Mouse (Mus musculus) heart, adult 2 months (tissue): ENCODE measurements around the gene Usp54.

ENCODE experiments used
- CTCF ChIP-seq: fragments of 200-600 bp; IDR thresholded peaks from 2 replicates; pipeline ENCODE4 v1.8.1; 2022; ENCODE audit warnings: antibody characterized with exemption, mild to moderate bottlenecking, moderate library complexity
- POLR2A ChIP-seq: fragments of 200-500 bp; IDR thresholded peaks from 2 replicates; pipeline ENCODE4 v1.6.1; 2011; ENCODE audit warnings: mild to moderate bottlenecking, low read depth, low read length, control low read depth; ENCODE audit not compliant: insufficient read depth

DNA sequence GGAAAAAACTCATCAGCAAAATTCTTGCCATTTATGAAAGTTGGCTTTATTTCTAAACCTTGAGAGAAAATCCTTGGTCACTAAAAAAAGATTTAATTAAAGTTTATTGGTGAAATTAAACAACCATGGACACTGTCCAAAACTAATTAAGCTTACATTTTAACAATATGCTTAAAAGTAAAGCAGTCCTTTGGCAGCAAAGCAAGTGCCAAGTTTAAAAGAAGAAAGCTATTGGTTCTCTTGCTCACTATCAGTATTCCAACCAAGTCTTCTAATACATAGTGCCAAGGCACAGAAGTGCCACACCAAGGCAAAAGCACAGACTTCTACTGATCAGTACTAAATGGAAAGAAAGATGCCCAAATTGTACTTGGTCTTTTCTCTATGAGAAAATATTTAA is 21.7 kb downstream of the Usp54 start:
- TF ChIP-seq POLR2A: no peak
- no peak for TF ChIP-seq CTCF
